Mouse (Mus musculus) embryo, embryonic 10 days (tissue): ENCODE measurements around the gene Rgs1.

Source experiments
- DNase-seq: peaks from one replicate; pipeline ENCODE4 v3.0.0-alpha.2; 2015; ENCODE audit warnings: low spot score

Rgs1 gene

GRCm38 (mm10) chr1:144248923-144249322 is at the start of gene Rgs1:
TSS of gene Rgs1 (minus strand) at chr1:144249242.
- DNase-seq: no peak

- DNase-seq: no peak
These were observed 34.3 kb upstream of the Rgs1 start for GRCm38 (mm10) chr1:144283020-144284014.

- DNase-seq: no peak
These were observed 31.0 kb upstream of the Rgs1 start for GRCm38 (mm10) chr1:144280056-144280455.

- DNase-seq: no peak
These were observed 23.9 kb upstream of the Rgs1 start for GRCm38 (mm10) chr1:144272991-144273390.

- DNase-seq: no peak
These were observed 20.1 kb upstream of the Rgs1 start for GRCm38 (mm10) chr1:144269112-144269511.

GRCm38 (mm10) chr1:144267471-144268470 is 18.7 kb upstream of the Rgs1 start:
- no peak for DNase-seq

- DNase-seq: no peak
These were observed 15.0 kb upstream of the Rgs1 start for GRCm38 (mm10) chr1:144264000-144264399.

- DNase-seq: no peak
These were observed 13.0 kb upstream of the Rgs1 start for GRCm38 (mm10) chr1:144262008-144262407.

GRCm38 (mm10) chr1:144258779-144259178 is 9.7 kb upstream of the Rgs1 start:
- no peak for DNase-seq

GRCm38 (mm10) chr1:144256556-144257331 is 7.7 kb upstream of the Rgs1 start:
- DNase-seq: no peak

GRCm38 (mm10) chr1:144248206-144248605 is 836 bp downstream of the Rgs1 start:
- no peak for DNase-seq

GRCm38 (mm10) chr1:144247382-144247781 is 1.7 kb downstream of the Rgs1 start:
- no peak for DNase-seq

- DNase-seq: peak; percentile 4
These were observed 5.5 kb downstream of the Rgs1 start for GRCm38 (mm10) chr1:144243511-144243910.

GRCm38 (mm10) chr1:144239195-144239594 is 9.8 kb downstream of the Rgs1 start:
- no peak for DNase-seq

- DNase-seq: no peak
These were observed 33.8 kb downstream of the Rgs1 start for GRCm38 (mm10) chr1:144215230-144215629.

- no peak for DNase-seq
These were observed 38.1 kb downstream of the Rgs1 start for GRCm38 (mm10) chr1:144210912-144211311.

- no peak for DNase-seq
These were observed 42.6 kb downstream of the Rgs1 start for GRCm38 (mm10) chr1:144206281-144207061.

GRCm38 (mm10) chr1:144204766-144205165 is 44.3 kb downstream of the Rgs1 start:
- no peak for DNase-seq

- DNase-seq: no peak
These were observed 46.1 kb downstream of the Rgs1 start for GRCm38 (mm10) chr1:144202939-144203338.

GRCm38 (mm10) chr1:144200496-144200895 is 48.5 kb downstream of the Rgs1 start:
- no peak for DNase-seq

- DNase-seq: no peak
These were observed 49.5 kb downstream of the Rgs1 start for GRCm38 (mm10) chr1:144199538-144199937.
